Mouse (Mus musculus): ENCODE data around the gene Sept11.

- TF ChIP-seq CHD2 (IDR thresholded peaks at IDR 0.05; ENCODE audit: low read depth, low read length), result no peak
- no peak for TF ChIP-seq MAFK (IDR thresholded peaks at IDR 0.05; ENCODE audit: insufficient read depth, low read depth, low read length)
- no peak for TF ChIP-seq HCFC1 (IDR thresholded peaks at IDR 0.05; ENCODE audit: borderline replicate concordance, insufficient read depth, low read length)
Measured at GRCm38 (mm10) chr5:93093638-93094527, 646 bp downstream of the Sept11 start.

All from ES-E14 (cell line).